Mouse (Mus musculus) liver, adult 2 months (tissue): ENCODE data around the gene Themis.

ENCODE experiments used
- CTCF ChIP-seq: fragments of 200-500 bp; IDR thresholded peaks from 2 replicates; pipeline ENCODE4 v1.5.1; 2011; ENCODE audit warnings: low read depth, low read length, control low read depth
- POLR2A ChIP-seq: fragments of 200-500 bp; IDR thresholded peaks from 2 replicates; pipeline ENCODE4 v1.6.1; 2011; ENCODE audit warnings: low read length, control low read depth; ENCODE audit not compliant: insufficient read depth; ENCODE audit errors: extremely low read depth

- no peak for TF ChIP-seq CTCF
- TF ChIP-seq POLR2A = no peak
Measured at GRCm38 (mm10) chr10:28651910-28652309, 16.2 kb upstream of the Themis start.
